ENCODE assay signal across 16 mouse cellular contexts in the genomic region with DNA sequence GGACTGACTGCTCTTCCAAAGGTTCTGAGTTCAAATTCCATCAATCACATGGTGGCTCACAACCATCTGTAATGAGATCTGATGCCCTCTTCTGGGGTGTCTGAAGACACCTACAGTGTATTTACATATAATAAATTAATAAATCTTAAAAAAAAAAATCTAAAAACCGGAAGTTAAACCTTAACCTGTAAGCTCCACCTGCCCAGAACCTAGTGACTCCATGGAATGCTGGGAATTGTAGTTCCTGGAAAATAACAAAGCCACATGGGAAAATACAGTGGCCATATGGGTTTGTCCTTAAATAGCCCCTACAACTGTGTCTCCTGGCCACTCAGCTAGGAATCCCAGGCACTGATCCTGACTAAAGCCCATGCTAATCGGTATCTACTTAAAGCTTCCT. TPM values are rescaled to one million over a fixed set of nuclear protein-coding genes. Genes with fewer than 3 reads are reported as not detected.
DNase-seq lines count a peak whose midpoint lies in the region.
"Had no signal": no experiment of that assay in that cellular context is flagged by ENCODE, and none has a peak within 500 bp of the region (broad histone marks: within the 10 kb centered on the region; RNA-seq: fewer than 3 reads in every experiment).

No protein-coding gene starts in this region.

- peak; percentile 14 for DNase-seq in embryo, embryonic 10.5 days (ENCODE audit: low spot score)
- no peak for DNase-seq in embryo, embryonic 10 days (ENCODE audit: low spot score)
- DNase-seq in ES-CJ7 (ENCODE audit: low read depth, low spot score) = peak; percentile 24
- peak; percentile 21 for DNase-seq in brain, adult 2 months (ENCODE audit: low read depth, low spot score)
- peak; percentile 37 for DNase-seq in retina, postnatal 1 day
- no peak for DNase-seq in adrenal gland, postnatal 25 days
- no peak for DNase-seq in layer of hippocampus, postnatal 10 days (ENCODE audit: low spot score in 2 of 2)
- no peak for DNase-seq in thymus, postnatal 36 days
- DNase-seq: cerebellum, adult 11-12 months; embryo, embryonic 11 days; heart, postnatal 4 days; kidney, adult 11 months; layer of hippocampus, adult 9-11 months; liver; right cerebral cortex, postnatal 14 days had no signal

RNA-seq across cellular contexts. Expression of gene Rpn2, which starts 33.2 kb away (rescaled TPM):
- total RNA-seq in adrenal gland, postnatal 25 days (2021) = 246 and 263 TPM in 2 replicates
- total RNA-seq in layer of hippocampus, postnatal 10 days (2021) = 100 to 1,000 TPM; 137 to 144 TPM

RNA-seq across cellular contexts. Expression of gene Mroh8, which starts 33.7 kb away (rescaled TPM):
- total RNA-seq in adrenal gland, postnatal 25 days (2021) = 0.46 and 0.57 TPM in 2 replicates
- under 1 TPM; 0.25 to 0.47 TPM for total RNA-seq in layer of hippocampus, postnatal 10 days (2021)
- total RNA-seq: adrenal gland, postnatal 14 days had no signal

RNA-seq across cellular contexts. Expression of gene Rbl1, which starts 41.3 kb away (rescaled TPM):
- total RNA-seq in adrenal gland, postnatal 25 days (2021) = 8.8 and 9.0 TPM in 2 replicates
- 1 to 10 TPM; 2.5 to 3.4 TPM for total RNA-seq in layer of hippocampus, postnatal 10 days (2021)

Comparison
In these comparisons a context has a peak if more than half of its experiments do, and no peak if none do; other contexts are left out.
1. DNase-seq: peak in embryo, embryonic 10.5 days (single experiment), ES-CJ7 (single experiment), brain, adult 2 months (single experiment) and retina, postnatal 1 day (single experiment); none in embryo, embryonic 10 days (single experiment), adrenal gland, postnatal 25 days (single experiment), layer of hippocampus, postnatal 10 days (0 of 2) and thymus, postnatal 36 days (0 of 2).